Mouse (Mus musculus) cerebellum, adult 2 months (tissue): ENCODE results near the gene Nrap. TPM values are rescaled to one million over a fixed set of nuclear protein-coding genes. Genes with fewer than 3 reads are reported as not detected.

Source experiments
- DNase-seq, 2 experiments: peaks; one replicate each; pipeline ENCODE4 v3.0.0; 2021
- H3K27ac ChIP-seq: fragments of 200-500 bp; 2 replicates; pipeline ENCODE4 v1.5.1; 2012; ENCODE audit warnings: low read length, control low read depth, inconsistent platforms; ENCODE audit not compliant: insufficient read depth
- H3K27me3 ChIP-seq: fragments of 200-500 bp; 2 replicates; pipeline ENCODE4 v1.6.1; 2012; ENCODE audit warnings: inconsistent platforms, mild to moderate bottlenecking, low read length, moderate library complexity; ENCODE audit not compliant: control insufficient read depth, insufficient read depth
- H3K4me1 ChIP-seq: fragments of 200-500 bp; 2 replicates; pipeline ENCODE4 v1.6.1; 2011; ENCODE audit warnings: low read length; ENCODE audit not compliant: control insufficient read depth, insufficient read depth
- H3K4me3 ChIP-seq: fragments of 200-500 bp; replicated peaks from 2 replicates; pipeline ENCODE3; 2011; ENCODE audit warnings: mild to moderate bottlenecking, low read depth, low read length, control low read depth; ENCODE audit not compliant: insufficient read depth
- CTCF ChIP-seq: fragments of 200-500 bp; IDR thresholded peaks from 2 replicates; pipeline ENCODE4 v1.5.1; 2011; ENCODE audit warnings: low read depth, mild to moderate bottlenecking, control low read depth, low read length, moderate library complexity, borderline replicate concordance; ENCODE audit not compliant: insufficient read depth
- POLR2A ChIP-seq: fragments of 200-500 bp; IDR thresholded peaks from 2 replicates; pipeline ENCODE4 v1.6.1; 2011; ENCODE audit warnings: low read length, control low read depth, borderline replicate concordance; ENCODE audit not compliant: insufficient read depth
- WGBS: fragments of 180-500 bp; shearing (Covaris S2); methylation state at CpG from one replicate; pipeline ENCODE4 v1.1.7; 2018; 5-methylcytosine and 5-hydroxymethylcytosine counted together
- polyA plus RNA-seq: library from polyadenylated mRNA; depleted of rRNA; stranded (reverse); fragments of >200 nt; gene quantifications from 2 replicates; pipeline ENCODE4 v1.2.3, GENCODE M21; 2012; rRNA removed

Gene Nrap
- 0.59 and 0.74 TPM in 2 replicates for polyA plus RNA-seq

GRCm38 (mm10) chr19:56389879-56390278, at the start of gene Nrap:
Gene Nrap (minus strand): TSS chr19:56390037.
- no peaks in the 10 kb centered on the region for H3K4me1 ChIP-seq
- no peak for DNase-seq
- TF ChIP-seq CTCF (no peak), POLR2A (no peak)
- H3K27me3 ChIP-seq = no peaks in the 10 kb centered on the region
- H3K4me3 ChIP-seq = no peak within 1 kb of the TSS
- H3K27ac ChIP-seq = no peak within 1 kb of the TSS
- 91% methylated on average over 11 of the region's 11 CpGs for WGBS

DNA sequence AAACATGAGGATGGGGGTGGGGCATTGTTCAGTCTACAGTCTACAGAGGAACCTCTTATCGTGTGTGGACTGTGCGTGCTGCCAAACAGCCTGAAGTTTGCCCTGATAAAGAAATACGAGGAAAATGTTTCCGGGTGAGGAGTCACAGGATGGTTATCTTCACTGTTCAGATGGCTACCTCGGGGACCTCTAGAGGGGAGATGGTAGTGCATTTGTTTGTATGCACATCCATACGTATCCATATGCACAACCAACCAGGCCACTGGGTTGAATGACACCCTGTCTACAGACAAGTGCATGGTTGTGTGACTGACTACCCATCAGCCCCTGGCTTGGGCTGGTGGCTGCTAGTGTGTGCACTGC, 49.2 kb upstream of the Nrap start:
- Histone ChIP-seq H3K4me3 (no peak overlapping the region), H3K27me3 (no peaks in the 10 kb centered on the region), H3K4me1 (no peaks in the 10 kb centered on the region), H3K27ac (no peak overlapping the region)
- DNase-seq = no peak
- 87% methylated on average over 6 of the region's 6 CpGs for WGBS
- TF ChIP-seq CTCF (no peak), POLR2A (no peak)

DNA sequence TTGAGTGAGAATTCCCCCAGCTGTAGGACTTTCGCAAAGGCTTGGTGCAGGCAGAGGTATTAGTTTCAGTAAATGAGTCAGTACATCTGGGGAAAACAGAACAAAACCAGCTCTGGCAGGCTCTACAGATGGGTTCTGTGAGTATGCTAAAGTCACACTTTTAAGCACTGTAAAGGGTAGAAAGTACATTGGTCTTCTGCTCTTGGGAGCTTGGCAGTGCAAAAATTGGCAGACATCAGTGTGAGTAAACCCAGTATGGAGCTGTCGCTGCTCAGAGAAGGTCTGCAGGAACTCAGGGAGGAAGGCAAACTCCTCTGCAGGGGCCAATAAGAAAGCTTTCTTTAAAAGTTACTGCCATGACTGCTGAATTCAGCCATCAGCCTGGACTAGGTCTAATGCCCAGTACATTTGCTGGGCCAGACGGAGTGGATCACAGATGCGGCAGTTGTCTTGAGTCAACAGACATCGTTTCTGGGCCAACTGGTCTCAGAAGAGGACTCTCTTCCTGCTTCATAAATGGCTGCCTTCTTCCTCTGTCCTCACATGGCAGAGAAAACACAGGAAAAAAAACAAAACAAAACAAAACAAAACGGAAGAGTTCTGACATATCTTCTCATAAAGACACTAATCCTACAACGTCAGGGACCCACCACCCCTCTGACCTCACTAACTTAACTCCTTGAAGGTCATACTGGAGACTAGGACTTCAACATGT, 48.7 kb upstream of the Nrap start:
- WGBS = 66% methylated on average over 7 of the region's 7 CpGs
- DNase-seq = no peak
- no peaks in the 10 kb centered on the region for H3K27me3 ChIP-seq
- no peaks in the 10 kb centered on the region for H3K4me1 ChIP-seq
- H3K4me3 ChIP-seq = no peak overlapping the region
- H3K27ac ChIP-seq = no peak overlapping the region
- no peak for TF ChIP-seq CTCF
- TF ChIP-seq POLR2A = no peak

DNA sequence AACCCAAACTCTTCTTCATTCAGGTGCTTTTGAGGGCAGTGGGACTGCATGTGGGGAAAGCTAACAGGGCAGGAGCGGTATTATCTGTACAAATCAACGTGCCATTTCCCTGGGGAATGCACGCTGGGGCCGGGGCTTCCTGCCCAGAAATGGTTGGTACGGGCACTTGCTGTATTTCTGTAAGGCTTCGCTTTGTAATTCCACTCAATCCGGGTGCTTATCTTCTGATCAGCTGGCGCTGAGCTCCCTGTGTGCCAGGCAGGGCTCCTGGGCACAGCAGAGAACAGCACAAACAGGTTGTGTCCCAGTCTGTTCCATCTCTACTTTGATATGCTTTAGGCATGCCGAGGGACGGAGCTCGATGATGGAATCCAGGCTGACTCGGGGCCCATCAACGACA, 46.5 kb upstream of the Nrap start:
- H3K4me3 ChIP-seq = no peak overlapping the region
- H3K27me3 ChIP-seq = no peaks in the 10 kb centered on the region
- DNase-seq = peak; percentile 58 to 61
- no peak overlapping the region for H3K27ac ChIP-seq
- WGBS = 66% methylated on average over 13 of the region's 13 CpGs
- TF ChIP-seq CTCF (no peak), POLR2A (no peak)
- no peaks in the 10 kb centered on the region for H3K4me1 ChIP-seq

DNA sequence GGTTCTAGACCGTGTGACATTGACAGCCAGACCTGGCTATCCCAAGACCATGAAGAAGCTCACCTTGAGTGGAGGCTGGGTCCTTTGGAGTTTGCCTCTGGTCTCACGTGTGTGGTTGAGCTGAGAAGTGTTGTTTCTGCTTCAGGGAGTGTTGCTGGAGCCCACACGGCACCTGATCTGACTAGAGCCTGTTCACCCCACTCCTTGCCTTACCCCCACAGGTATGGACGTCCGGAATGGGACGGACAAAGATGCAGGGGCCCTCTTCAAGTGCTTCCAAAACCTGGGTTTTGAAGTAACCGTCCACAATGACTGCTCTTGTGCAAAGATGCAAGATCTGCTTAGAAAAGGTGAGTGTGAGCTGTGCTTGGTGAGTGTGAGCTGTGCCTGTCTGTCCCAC, 43.7 kb upstream of the Nrap start:
- WGBS = 88% methylated on average over 7 of the region's 7 CpGs
- no peak overlapping the region for H3K27ac ChIP-seq
- TF ChIP-seq POLR2A = no peak
- no peak for TF ChIP-seq CTCF

GRCm38 (mm10) chr19:56432706-56433105, 42.9 kb upstream of the Nrap start:
- 70% methylated on average over 10 of the region's 10 CpGs for WGBS
- DNase-seq = no peak
- no peaks in the 10 kb centered on the region for H3K4me1 ChIP-seq
- no peak overlapping the region for H3K4me3 ChIP-seq
- TF ChIP-seq POLR2A = no peak
- no peak for TF ChIP-seq CTCF
- H3K27me3 ChIP-seq = no peaks in the 10 kb centered on the region
- no peak overlapping the region for H3K27ac ChIP-seq

More for the DNA sequence above, 43.7 kb upstream of the Nrap start:
- H3K27me3 ChIP-seq = no peaks in the 10 kb centered on the region
- no peak overlapping the region for H3K4me3 ChIP-seq
- no peaks in the 10 kb centered on the region for H3K4me1 ChIP-seq
- DNase-seq = no peak

DNA sequence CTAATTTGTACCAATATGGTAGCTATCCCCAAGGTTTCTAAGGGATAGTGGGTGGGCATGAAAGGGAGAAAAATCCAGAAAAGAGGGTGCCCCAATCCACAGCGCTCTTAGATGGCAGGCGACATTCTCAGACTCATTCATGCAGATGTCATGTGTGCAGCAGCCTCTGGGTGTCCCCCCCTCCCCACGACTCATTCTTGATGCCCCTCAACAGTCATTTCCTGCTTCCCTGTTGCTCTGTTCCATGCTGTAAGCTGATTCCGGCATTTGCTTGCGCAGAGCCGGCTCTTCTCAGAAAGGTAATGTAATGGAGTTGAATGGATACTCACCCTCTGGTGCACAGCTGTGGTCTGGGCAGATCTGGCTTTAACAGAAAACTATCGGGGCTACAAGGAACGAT, 40.5 kb upstream of the Nrap start:
- H3K27me3 ChIP-seq = no peaks in the 10 kb centered on the region
- TF ChIP-seq POLR2A (no peak), CTCF (no peak)
- H3K4me1 ChIP-seq = no peaks in the 10 kb centered on the region
- DNase-seq = no peak
- 68% methylated on average over 8 of the region's 8 CpGs for WGBS
- H3K27ac ChIP-seq = no peak overlapping the region
- H3K4me3 ChIP-seq = no peak overlapping the region

DNA sequence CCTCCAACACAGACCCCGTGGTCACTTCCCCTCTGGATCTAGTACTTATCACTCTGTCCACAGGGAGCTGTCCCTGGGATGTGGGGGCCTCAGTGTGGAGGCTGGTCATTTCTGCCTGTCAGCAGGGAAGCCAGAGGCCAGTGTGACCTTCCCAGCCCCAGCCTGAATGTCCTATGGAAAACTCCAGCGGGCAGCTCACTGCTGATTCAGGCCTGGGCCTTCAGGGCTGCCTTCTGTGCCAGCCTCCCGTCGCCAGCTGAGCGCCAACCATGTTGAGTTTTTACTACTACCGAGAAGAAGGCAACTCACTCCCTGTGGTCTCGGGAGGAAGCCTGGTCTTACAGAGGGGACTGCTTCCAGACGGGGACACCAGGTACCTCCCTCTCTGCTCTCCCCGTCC, 35.7 kb upstream of the Nrap start:
- WGBS = 48% methylated on average over 9 of the region's 9 CpGs
- H3K27ac ChIP-seq = no peak overlapping the region
- no peak for DNase-seq
- H3K4me1 ChIP-seq = no peaks in the 10 kb centered on the region
- no peaks in the 10 kb centered on the region for H3K27me3 ChIP-seq
- TF ChIP-seq CTCF (no peak), POLR2A (no peak)
- no peak overlapping the region for H3K4me3 ChIP-seq
